Mouse (Mus musculus) neural tube, embryonic 13.5 days (tissue): Measurements from ENCODE around the gene Gm9837. TPM values are rescaled to one million over a fixed set of nuclear protein-coding genes. Genes with fewer than 3 reads are reported as not detected.

Experiments
- ATAC-seq: fragments of 200-750 bp; cut with Nextera tagmentation; 2 replicates; pipeline ENCODE4 v1.8.0; 2017; ENCODE audit warnings: low read depth, mild to moderate bottlenecking, moderate TSS enrichment, moderate library complexity
- H3K27ac ChIP-seq: fragments of 300-500 bp; sonication (generic); replicated peaks from 2 replicates; pipeline ENCODE4 v1.5.1; 2015; ENCODE audit warnings: moderate library complexity, mild to moderate bottlenecking, inconsistent platforms
- H3K27me3 ChIP-seq: fragments of 300-500 bp; sonication (generic); 2 replicates; pipeline ENCODE4 v1.6.1; 2015; ENCODE audit warnings: mild to moderate bottlenecking, inconsistent platforms
- H3K36me3 ChIP-seq: fragments of 300-500 bp; sonication (generic); 2 replicates; pipeline ENCODE4 v1.6.1; 2015; ENCODE audit warnings: mild to moderate bottlenecking, inconsistent platforms
- H3K4me1 ChIP-seq: fragments of 300-500 bp; sonication (generic); replicated peaks from 2 replicates; pipeline ENCODE4 v1.6.1; 2015; ENCODE audit warnings: inconsistent platforms
- H3K4me2 ChIP-seq: fragments of 300-500 bp; sonication (generic); 2 replicates; pipeline ENCODE4 v1.6.1; 2015; ENCODE audit warnings: inconsistent platforms, mild to moderate bottlenecking, moderate library complexity
- H3K4me3 ChIP-seq: fragments of 300-500 bp; sonication (generic); 2 replicates; pipeline ENCODE4 v1.5.1; 2015; ENCODE audit warnings: mild to moderate bottlenecking, inconsistent platforms
- H3K9ac ChIP-seq: fragments of 300-500 bp; sonication (generic); 2 replicates; pipeline ENCODE4 v1.6.1; 2015; ENCODE audit warnings: moderate library complexity, mild to moderate bottlenecking, inconsistent platforms
- H3K9me3 ChIP-seq: fragments of 300-500 bp; sonication (generic); 2 replicates; pipeline ENCODE4 v1.6.1; 2016; ENCODE audit warnings: inconsistent platforms
- WGBS: fragments of 180-500 bp; shearing (Covaris S2); methylation state at CpG from one replicate; pipeline ENCODE4 v1.1.7; 2015; 5-methylcytosine and 5-hydroxymethylcytosine counted together
- polyA plus RNA-seq: library from polyadenylated mRNA; unstranded; fragments of >200 nt; fragmentation: Nextera tagmentation; extraction: Ambion mirVana; gene quantifications from 2 replicates; pipeline ENCODE4 v1.2.1, GENCODE M21; 2015

Gm9837 gene
- polyA plus RNA-seq, 1 experiment from 2014 or later, result not detected

GRCm38 (mm10) chr11:53503738-53504137 lies 33.5 kb upstream of the Gm9837 start:
- Histone ChIP-seq H3K9ac (no peak overlapping the region), H3K9me3 (no peaks in the 10 kb centered on the region), H3K4me1 (peaks cover 17% of the 10 kb centered on the region; the same call in 1 of the 2 replicates), H3K27ac (no peak overlapping the region), H3K36me3 (no peaks in the 10 kb centered on the region), H3K4me2 (no peak overlapping the region), H3K27me3 (peaks cover 14% of the 10 kb centered on the region), H3K4me3 (no peak overlapping the region)
- no peak for ATAC-seq
- WGBS, result 85% methylated on average over 5 of the region's 5 CpGs

DNA sequence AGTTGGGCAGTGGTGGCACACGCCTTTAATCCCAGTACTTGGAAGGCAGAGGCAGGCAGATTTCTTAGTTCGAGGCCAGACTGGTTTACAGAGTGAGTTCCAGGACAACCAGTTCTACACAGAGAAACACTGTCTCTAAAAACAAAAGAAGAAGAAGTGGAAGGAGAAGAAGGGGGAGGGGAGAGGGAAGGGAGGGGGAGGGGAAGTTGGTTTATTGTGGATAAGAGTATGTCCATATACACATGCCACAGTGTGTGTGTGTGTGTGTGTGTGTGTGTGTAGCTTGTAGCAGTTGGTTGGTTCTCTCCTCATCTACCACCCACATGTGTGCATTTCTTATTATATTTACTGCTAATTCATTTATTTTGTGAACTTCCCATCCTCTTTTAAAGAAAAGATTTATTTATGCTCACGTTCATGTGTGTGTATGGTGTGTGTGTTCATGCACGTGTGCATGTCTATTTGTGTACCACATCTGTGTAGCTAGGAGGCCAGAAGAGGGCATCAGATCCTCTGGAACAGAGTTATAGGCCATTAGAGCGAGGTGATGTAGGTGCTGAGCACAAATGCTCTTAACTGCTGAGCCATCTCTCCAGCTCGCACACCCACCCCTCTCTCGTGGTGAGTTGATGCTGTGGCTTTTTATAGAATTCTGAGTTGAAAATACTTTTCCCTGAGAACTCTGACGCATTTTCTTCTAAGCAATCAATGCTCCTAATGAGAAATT lies 31.9 kb upstream of the Gm9837 start:
- Histone ChIP-seq H3K27me3 (peaks cover 22% of the 10 kb centered on the region), H3K27ac (no peak overlapping the region), H3K4me2 (no peak overlapping the region), H3K36me3 (no peaks in the 10 kb centered on the region), H3K4me1 (0 out of 2 replicates have a peak, but pooled peaks cover 10% of the 10 kb centered on the region), H3K4me3 (no peak overlapping the region), H3K9ac (no peak overlapping the region), H3K9me3 (no peaks in the 10 kb centered on the region)
- WGBS, result 79% methylated on average over 8 of the region's 8 CpGs
- no peak for ATAC-seq

GRCm38 (mm10) chr11:53500569-53500968 lies 30.3 kb upstream of the Gm9837 start:
- no peak for ATAC-seq
- H3K4me3 ChIP-seq, result no peak overlapping the region
- no peaks in the 10 kb centered on the region for H3K36me3 ChIP-seq
- WGBS, result 10% methylated on average over 11 of the region's 11 CpGs
- peaks cover 25% of the 10 kb centered on the region for H3K27me3 ChIP-seq
- no peak overlapping the region for H3K9ac ChIP-seq
- no peaks in the 10 kb centered on the region for H3K9me3 ChIP-seq
- H3K27ac ChIP-seq, result no peak overlapping the region
- H3K4me2 ChIP-seq, result no peak overlapping the region
- H3K4me1 ChIP-seq, result peaks cover 19% of the 10 kb centered on the region

- Histone ChIP-seq H3K27me3 (peaks cover 25% of the 10 kb centered on the region), H3K27ac (no peak overlapping the region), H3K9ac (no peak overlapping the region), H3K36me3 (no peaks in the 10 kb centered on the region), H3K9me3 (no peaks in the 10 kb centered on the region), H3K4me2 (no peak overlapping the region), H3K4me1 (peaks cover 37% of the 10 kb centered on the region), H3K4me3 (no peak overlapping the region)
- ATAC-seq, result no peak
- WGBS, result 79% methylated on average over 6 of the region's 6 CpGs
Observed at GRCm38 (mm10) chr11:53496946-53497345, 26.7 kb upstream of the Gm9837 start.

- Histone ChIP-seq H3K4me3 (no peak overlapping the region), H3K4me2 (no peak overlapping the region), H3K36me3 (no peaks in the 10 kb centered on the region), H3K27ac (peak overlapping the region; percentile 43), H3K27me3 (peaks cover 14% of the 10 kb centered on the region), H3K4me1 (peaks cover 36% of the 10 kb centered on the region), H3K9me3 (no peaks in the 10 kb centered on the region), H3K9ac (no peak overlapping the region)
- WGBS, result 19% methylated on average over 6 of the region's 6 CpGs
- ATAC-seq, result no peak
Observed at GRCm38 (mm10) chr11:53495417-53495816, 25.1 kb upstream of the Gm9837 start.

GRCm38 (mm10) chr11:53493243-53493955 lies 23.1 kb upstream of the Gm9837 start:
- H3K27ac ChIP-seq, result no peak overlapping the region
- H3K9ac ChIP-seq, result no peak overlapping the region
- no peaks in the 10 kb centered on the region for H3K9me3 ChIP-seq
- H3K36me3 ChIP-seq, result no peaks in the 10 kb centered on the region
- no peak overlapping the region for H3K4me2 ChIP-seq
- no peak for ATAC-seq
- no peak overlapping the region for H3K4me3 ChIP-seq
- WGBS, result 19% methylated on average over 3 of the region's 3 CpGs
- H3K4me1 ChIP-seq, result peaks cover 36% of the 10 kb centered on the region
- peaks cover 13% of the 10 kb centered on the region for H3K27me3 ChIP-seq

DNA sequence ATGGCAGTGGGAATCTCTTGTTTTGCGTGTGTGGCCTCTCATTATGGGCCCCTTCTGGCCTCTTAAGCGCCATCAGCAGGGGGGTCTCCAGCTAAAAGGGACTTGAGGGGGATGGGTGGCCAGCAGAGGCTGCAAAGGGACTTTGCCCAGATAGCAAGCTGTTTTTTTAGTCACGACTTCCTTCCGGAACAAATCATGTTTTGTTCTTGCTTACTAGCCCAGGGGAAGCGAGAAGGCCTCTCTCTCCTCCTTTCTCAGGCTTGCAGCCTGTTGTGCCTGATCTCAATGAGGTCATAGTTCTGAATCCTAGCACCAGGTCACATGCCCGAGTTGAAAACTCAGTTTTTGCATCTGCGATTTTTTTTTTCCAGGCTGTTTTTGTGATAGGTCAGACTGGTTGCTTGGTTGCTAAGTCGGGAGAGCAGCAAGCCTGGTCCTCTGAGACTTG lies 21.7 kb upstream of the Gm9837 start:
- ATAC-seq, result 0 out of 2 replicates have a peak, but pooled peaks have one; percentile 11
- H3K4me3 ChIP-seq, result no peak overlapping the region
- no peaks in the 10 kb centered on the region for H3K36me3 ChIP-seq
- H3K9ac ChIP-seq, result no peak overlapping the region
- WGBS, result 4% methylated on average over 8 of the region's 8 CpGs
- H3K27ac ChIP-seq, result peak overlapping the region; percentile 57
- no peaks in the 10 kb centered on the region for H3K9me3 ChIP-seq
- no peak overlapping the region for H3K4me2 ChIP-seq
- peaks cover 42% of the 10 kb centered on the region for H3K4me1 ChIP-seq
- H3K27me3 ChIP-seq, result peaks cover 17% of the 10 kb centered on the region

DNA sequence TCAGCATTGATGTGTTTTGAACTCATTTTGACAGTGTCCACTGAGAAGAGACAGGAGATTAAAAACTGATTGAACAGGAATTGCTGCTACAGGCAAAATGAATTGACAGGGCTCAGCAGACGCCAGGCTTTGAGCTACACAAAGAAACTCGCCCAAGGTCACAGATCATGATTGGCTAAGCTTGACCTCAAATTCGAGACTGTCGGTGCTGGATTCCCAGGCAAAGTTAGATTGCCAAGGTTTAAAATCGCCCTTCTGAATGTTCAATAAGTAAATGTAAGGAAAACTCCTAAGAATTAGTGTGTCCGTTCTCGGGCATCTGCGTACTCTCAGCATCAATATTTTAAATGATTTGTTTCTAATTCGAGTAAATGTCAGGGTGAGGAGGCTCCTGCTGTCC lies 19.1 kb upstream of the Gm9837 start:
- Histone ChIP-seq H3K9me3 (no peaks in the 10 kb centered on the region), H3K27ac (no peak overlapping the region), H3K9ac (no peak overlapping the region), H3K27me3 (peaks cover 34% of the 10 kb centered on the region), H3K4me3 (no peak overlapping the region), H3K36me3 (no peaks in the 10 kb centered on the region), H3K4me1 (peaks cover 31% of the 10 kb centered on the region), H3K4me2 (no peak overlapping the region)
- ATAC-seq, result no peak
- 75% methylated on average over 9 of the region's 9 CpGs for WGBS

DNA sequence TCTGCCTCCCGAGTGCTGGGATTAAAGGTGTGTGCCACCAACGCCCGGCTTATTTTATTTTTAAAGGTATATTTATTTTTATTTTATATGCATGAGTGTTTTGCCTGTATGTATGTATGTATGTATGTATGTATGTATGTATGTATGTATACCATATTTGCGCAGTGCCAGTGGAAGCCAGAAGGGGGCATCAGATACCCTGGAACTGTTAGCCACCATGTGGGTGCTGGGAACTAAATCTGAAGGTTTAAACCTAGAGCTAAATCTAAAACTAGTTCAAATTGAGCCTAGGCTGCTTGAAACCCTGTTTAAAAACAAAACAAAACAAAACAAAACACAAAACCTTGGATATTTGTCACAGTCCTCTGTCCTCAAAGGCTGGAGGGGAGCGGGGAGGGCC lies 18.7 kb upstream of the Gm9837 start:
- ATAC-seq, result no peak
- no peak overlapping the region for H3K9ac ChIP-seq
- no peaks in the 10 kb centered on the region for H3K9me3 ChIP-seq
- H3K27ac ChIP-seq, result no peak overlapping the region
- H3K4me1 ChIP-seq, result peaks cover 31% of the 10 kb centered on the region
- no peaks in the 10 kb centered on the region for H3K36me3 ChIP-seq
- H3K4me2 ChIP-seq, result no peak overlapping the region
- 95% methylated on average over 5 of the region's 5 CpGs for WGBS
- H3K4me3 ChIP-seq, result no peak overlapping the region
- peaks cover 36% of the 10 kb centered on the region for H3K27me3 ChIP-seq

DNA sequence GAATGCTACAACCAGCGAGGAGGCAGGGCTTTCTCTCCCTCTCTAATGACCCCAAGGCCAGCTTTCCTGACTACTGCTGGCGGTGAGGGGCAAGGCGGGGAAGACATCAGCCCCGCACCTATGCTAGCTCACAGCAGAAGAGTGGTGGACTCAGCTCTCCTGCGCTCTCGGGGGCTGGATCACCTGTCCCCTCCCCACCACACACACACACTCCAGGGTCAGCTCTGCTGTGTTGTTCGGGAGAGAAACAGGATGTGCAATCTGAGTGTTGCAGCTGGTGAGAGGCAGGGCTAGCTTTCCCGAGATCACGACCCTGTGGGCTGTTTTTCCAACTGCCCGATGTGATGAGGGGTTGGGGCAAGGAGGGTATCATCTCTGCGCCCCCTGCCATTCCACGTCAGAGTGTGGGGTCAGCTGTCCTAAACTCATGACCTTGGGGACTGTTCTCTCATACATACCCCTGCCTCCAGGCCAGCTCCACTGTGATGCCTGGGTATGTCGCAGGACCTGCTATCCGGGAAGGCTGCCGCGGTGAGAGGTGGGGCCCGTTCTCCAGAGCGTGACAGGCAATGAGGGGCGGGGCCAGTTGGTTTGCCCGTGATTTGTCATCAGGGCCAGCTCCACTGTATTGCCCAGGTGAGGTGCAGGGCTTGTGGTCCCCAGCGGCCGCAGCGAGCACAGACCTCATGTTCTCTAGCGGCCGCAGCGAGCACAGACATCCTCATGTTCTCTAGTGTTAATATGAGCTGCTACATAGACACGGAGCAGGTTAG lies 16.7 kb upstream of the Gm9837 start:
- Histone ChIP-seq H3K4me1 (peaks cover 14% of the 10 kb centered on the region), H3K4me3 (peak overlapping the region; percentile 22), H3K27me3 (peaks cover 48% of the 10 kb centered on the region), H3K4me2 (peak overlapping the region; percentile 52), H3K36me3 (no peaks in the 10 kb centered on the region), H3K27ac (no peak overlapping the region), H3K9ac (peak overlapping the region; percentile 43; the same call in 1 of the 2 replicates), H3K9me3 (no peaks in the 10 kb centered on the region)
- 13% methylated on average over 27 of the region's 27 CpGs for WGBS
- peak; percentile 44; the same call in 1 of the 2 replicates for ATAC-seq

DNA sequence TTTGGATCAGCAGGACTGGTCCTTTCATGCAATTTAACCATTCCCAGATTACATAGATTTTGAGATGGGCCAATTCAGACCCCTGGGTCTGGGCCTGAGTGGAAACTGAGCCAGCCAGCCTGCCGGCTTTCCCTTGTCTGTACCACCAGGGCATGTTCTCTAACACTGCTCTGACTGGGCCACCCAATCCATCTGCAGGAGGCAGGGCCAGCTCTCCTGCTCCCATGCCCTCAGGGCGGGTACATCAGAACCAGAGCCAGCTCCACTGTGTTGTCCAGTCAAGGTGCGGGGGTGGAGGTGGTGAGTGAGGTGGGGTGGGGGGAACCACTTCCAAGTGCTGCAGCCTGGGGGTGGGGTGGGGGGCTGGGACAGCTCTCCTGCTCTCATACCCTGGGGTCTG lies 16.1 kb upstream of the Gm9837 start:
- Histone ChIP-seq H3K36me3 (no peaks in the 10 kb centered on the region), H3K9ac (0 out of 2 replicates have a peak overlapping the region, but pooled peaks have one; percentile 43), H3K9me3 (no peaks in the 10 kb centered on the region), H3K4me1 (peaks cover 10% of the 10 kb centered on the region), H3K4me2 (no peak overlapping the region), H3K27me3 (peaks cover 55% of the 10 kb centered on the region), H3K4me3 (no peak overlapping the region), H3K27ac (no peak overlapping the region)
- WGBS, result 72% methylated on average over 3 of the region's 3 CpGs
- ATAC-seq, result no peak

DNA sequence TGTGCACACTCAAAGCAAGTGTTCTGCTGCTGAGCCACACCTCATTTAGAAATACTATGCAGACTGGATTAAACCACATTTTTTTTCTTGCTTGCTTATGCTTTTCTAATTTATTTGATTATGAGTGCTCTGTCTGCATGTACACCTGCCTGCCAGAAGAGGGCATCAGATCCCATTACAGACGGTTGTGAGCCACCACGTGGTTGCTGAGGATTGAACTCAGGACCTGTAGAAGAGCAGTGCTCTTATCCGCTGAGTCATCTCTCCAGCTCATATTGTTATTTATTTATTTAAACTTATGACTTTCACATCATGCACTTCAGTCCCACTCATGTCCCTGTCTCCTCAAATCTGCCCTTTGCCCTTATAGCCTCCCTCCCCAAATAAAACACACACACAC lies 15.4 kb upstream of the Gm9837 start:
- peaks cover 61% of the 10 kb centered on the region for H3K27me3 ChIP-seq
- no peak for ATAC-seq

More for the DNA sequence above, 15.4 kb upstream of the Gm9837 start:
- Histone ChIP-seq H3K9ac (no peak overlapping the region), H3K9me3 (no peaks in the 10 kb centered on the region), H3K36me3 (no peaks in the 10 kb centered on the region), H3K4me1 (peaks cover 10% of the 10 kb centered on the region), H3K27ac (no peak overlapping the region), H3K4me3 (no peak overlapping the region), H3K4me2 (no peak overlapping the region)
- WGBS, result 45% methylated on average over 3 of the region's 3 CpGs
